Mouse (Mus musculus) G1E-ER4 (cell line): ENCODE data around the gene Iqsec2. TPM values are rescaled to one million over a fixed set of nuclear protein-coding genes. Genes with fewer than 3 reads are reported as not detected.

Source experiments
- GATA1 ChIP-seq: IDR thresholded peaks from one replicate; pipeline ENCODE4 v1.8.0; 2012; ENCODE audit warnings: low read length, inconsistent platforms
- polyA plus RNA-seq: library from polyadenylated mRNA; stranded (reverse); fragments of >175 nt; gene quantifications from 2 replicates; pipeline ENCODE4 v1.2.3, GENCODE M21; 2012

The Iqsec2 gene
- polyA plus RNA-seq, 1 experiment, result 0.08 TPM

GRCm38 (mm10) chrX:152214703-152215102 lies 70.6 kb downstream of the Iqsec2 start:
- no peak for TF ChIP-seq GATA1

- TF ChIP-seq GATA1, result no peak
These were observed 74.5 kb downstream of the Iqsec2 start for GRCm38 (mm10) chrX:152218529-152218928.

GRCm38 (mm10) chrX:152221721-152222120 lies 77.7 kb downstream of the Iqsec2 start:
- TF ChIP-seq GATA1, result no peak

- no peak for TF ChIP-seq GATA1
These were observed 78.2 kb downstream of the Iqsec2 start for GRCm38 (mm10) chrX:152222226-152222625.

- TF ChIP-seq GATA1, result no peak
These were observed 79.2 kb downstream of the Iqsec2 start for GRCm38 (mm10) chrX:152223313-152223712.

- no peak for TF ChIP-seq GATA1
These were observed 80.2 kb downstream of the Iqsec2 start for GRCm38 (mm10) chrX:152224280-152224679.

- TF ChIP-seq GATA1, result no peak
These were observed 89.0 kb downstream of the Iqsec2 start, which contains the start of gene Kdm5c for GRCm38 (mm10) chrX:152232781-152233763. Gene Kdm5c, plus strand, starts transcription at chrX:152233020.

GRCm38 (mm10) chrX:152234125-152234524 lies 90.1 kb downstream of the Iqsec2 start:
- no peak for TF ChIP-seq GATA1

GRCm38 (mm10) chrX:152235758-152236157 lies 91.7 kb downstream of the Iqsec2 start:
- no peak for TF ChIP-seq GATA1

- no peak for TF ChIP-seq GATA1
These were observed 100.6 kb downstream of the Iqsec2 start for GRCm38 (mm10) chrX:152244492-152245189.

- TF ChIP-seq GATA1, result no peak
These were observed 127.1 kb downstream of the Iqsec2 start for GRCm38 (mm10) chrX:152271189-152271588.

Other genes with a start within 250 kb of the Iqsec2 start
- gene Hsd17b10, start 142.4 kb upstream of the Iqsec2 start, polyA plus RNA-seq, result 32.2 and 39.1 TPM in 2 replicates
- gene Ribc1, start 128.0 kb upstream of the Iqsec2 start, polyA plus RNA-seq, result 0.67 and 1.4 TPM in 2 replicates
- gene Smc1a, start 127.8 kb upstream of the Iqsec2 start, polyA plus RNA-seq, result 6.7 and 7.0 TPM in 2 replicates
- gene Kdm5c, start 88.8 kb downstream of the Iqsec2 start, polyA plus RNA-seq, result 68.3 TPM in 2 replicates
- 0.06 and 0.17 TPM in 2 replicates for gene Kantr, start 183.2 kb downstream of the Iqsec2 start, polyA plus RNA-seq
- 13.3 and 16.2 TPM in 2 replicates for gene Tspyl2, start 198.2 kb downstream of the Iqsec2 start, polyA plus RNA-seq
- gene Gpr173, start 224.4 kb downstream of the Iqsec2 start, polyA plus RNA-seq, result not detected in 2 replicates